Mouse (Mus musculus): ENCODE data around the gene Capg.

Capg gene

GRCm38 (mm10) chr6:72607676-72608075 lies 63.5 kb downstream of the Capg start:
- no peak for DNase-seq (ENCODE audit: low read depth, low spot score)

DNA sequence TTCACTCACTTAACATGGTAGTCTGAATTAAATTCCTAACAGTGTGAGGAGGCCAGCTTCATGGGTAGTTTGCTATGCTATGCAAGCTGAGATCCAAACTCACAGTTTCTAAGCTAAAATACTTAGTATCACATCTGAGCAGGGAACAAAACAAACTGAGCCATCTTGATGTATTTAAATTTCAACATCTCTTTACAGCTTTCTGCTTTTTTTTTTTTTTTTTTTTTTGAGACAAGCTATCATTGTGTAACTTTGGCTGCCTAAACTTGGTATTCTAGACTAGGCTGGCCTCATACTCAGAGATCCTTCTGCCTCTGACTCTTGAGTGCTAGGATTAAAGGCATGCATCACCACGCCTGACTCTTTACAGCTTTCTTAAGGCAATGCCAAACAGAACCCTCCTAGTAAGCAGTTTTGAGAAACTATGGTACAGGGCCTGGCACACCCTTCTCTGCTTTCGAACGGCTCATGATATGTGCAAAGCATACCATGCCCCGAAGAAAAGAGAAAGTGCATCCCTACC lies 64.5 kb downstream of the Capg start:
- no peak for DNase-seq (ENCODE audit: low read depth, low spot score)

GRCm38 (mm10) chr6:72610261-72610660 lies 66.1 kb downstream of the Capg start:
- DNase-seq (ENCODE audit: low read depth, low spot score) = no peak

All from c-Kit-negative CD71-positive TER-119-positive erythroid progenitor cells, embryonic 14.5 days (primary cell).